Mouse (Mus musculus) retina, adult 2 months (tissue): Measurements from ENCODE around the gene Eef1g.

Experiments used
- DNase-seq: peaks from one replicate; pipeline ENCODE4 v3.0.0-alpha.2; 2012; ENCODE audit warnings: low read depth, low spot score

Eef1g gene

DNA sequence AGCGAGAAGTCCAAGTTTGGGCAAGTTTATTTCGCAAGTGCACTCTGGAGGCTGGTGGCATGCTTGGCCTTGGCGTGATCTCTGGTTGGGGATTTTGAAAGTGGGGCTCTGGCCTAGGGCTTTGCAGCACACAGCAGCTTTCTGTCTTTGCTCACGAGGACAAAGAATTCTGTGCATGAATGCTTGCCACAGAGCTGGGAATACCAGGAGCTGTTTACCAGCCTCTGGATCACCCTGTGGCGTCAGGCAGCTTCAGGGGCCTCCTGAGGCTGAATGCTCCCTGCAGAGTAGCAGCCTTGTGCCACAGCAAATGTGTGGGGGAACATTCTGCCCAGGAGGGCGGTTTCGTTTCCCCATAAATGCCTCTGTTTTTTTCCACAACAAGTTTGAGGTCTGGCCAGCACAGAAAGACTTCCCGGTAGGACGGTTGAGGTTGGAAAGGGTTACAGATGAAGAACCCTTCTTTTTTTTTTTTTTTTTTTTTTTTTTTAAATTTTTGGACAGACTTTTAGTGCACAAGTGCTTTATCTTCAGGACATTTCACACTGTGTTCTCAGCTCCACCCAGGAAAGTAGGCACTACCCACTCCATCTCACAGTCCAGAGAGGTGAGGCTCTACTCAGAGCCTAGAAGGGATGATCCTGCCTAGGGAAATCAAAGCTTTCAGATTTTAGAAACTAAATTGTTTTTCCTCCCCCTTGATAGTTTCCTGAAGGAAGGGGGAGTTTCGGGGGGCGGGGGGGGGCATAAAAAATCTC, 56.4 kb downstream of the Eef1g start:
- no peak for DNase-seq

DNA sequence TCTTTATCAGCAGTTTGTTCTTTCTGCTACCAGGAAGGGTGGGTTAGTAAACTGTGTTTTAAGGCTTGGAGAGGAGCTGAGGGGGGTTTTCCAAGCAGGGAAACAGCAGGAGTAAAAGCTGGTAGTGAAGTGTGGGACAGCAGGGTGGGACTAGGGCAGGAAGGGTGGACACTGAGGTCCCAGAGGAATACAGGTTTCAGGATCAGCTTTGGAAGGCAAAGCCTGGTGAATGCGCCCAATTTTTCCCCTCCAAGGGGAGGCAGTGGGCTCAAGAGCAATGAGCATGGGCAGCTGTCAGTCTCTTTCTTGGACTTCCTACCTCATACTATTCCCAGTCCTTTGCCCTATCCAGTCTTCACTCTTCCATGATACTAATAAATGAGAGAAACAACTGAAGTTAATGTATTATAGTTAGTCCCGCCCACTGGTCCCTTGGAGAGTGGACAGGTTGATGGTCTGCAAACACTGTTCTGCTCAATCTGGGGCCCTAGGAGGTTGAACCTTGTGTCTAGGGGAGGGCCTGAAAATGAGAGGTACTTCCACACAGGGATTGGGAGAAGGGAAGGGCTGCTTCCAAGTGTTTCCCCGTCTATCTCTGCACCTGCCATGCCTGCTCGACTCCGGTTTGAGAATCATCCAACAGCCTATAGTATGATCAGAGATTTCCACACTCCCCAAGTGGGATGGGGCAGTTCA, 58.9 kb downstream of the Eef1g start:
- DNase-seq: no peak

DNA sequence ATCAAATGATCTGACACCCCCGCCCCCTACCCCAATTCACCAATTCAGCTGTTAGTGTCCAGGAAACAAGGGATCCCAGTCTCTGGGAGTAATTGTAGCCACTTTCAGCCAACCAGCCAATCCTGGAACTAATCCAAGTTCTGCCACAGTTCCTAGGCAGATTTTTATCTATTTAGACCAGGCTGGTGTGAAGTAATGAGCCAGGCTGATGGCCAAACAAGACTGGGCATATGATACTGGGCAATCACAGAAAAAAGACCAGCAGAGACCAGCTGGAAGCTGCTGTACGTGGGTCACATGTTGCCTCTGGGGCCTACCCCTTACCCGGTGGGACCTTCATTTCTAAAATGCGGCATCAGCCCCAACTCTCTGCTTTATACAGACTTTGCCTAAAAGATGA, 59.8 kb downstream of the Eef1g start:
- DNase-seq: no peak

DNA sequence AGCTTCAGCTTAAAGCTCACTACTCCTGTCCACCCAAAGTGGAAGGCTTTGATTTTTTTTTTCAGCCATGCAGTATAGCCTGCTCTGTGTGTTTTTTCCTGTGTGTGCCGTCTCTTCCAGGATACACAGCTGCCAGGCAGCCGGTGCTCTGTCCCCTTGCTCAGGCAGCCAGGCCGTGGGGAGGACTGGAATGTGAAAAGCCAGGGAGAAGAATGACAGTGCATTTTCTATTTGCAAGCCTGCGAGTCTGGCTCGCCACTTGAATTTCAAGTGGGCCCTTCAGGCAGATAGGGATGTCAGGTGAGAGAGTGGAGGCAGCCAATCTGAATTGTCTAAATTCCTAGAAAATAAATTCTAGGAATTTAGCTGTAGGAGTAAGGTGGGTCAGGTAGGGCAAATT, 61.0 kb downstream of the Eef1g start:
- DNase-seq: no peak
